Mouse (Mus musculus) CH12.LX (cell line): ENCODE measurements around the gene Kcnn1.

Experiments used
- CHD1 ChIP-seq: IDR thresholded peaks from 2 replicates; pipeline ENCODE4 v1.6.1; 2012; ENCODE audit warnings: low read depth, low read length, improper control_type of control experiment, inconsistent platforms
- CTCF ChIP-seq, 2 experiments: IDR thresholded peaks in 1 of 2; conservative IDR thresholded peaks in 1 of 2; 2 replicates each; pipeline ENCODE4 v1.5.1; 2011 to 2012; ENCODE audit warnings: low read depth in 2 of 2, low read length in 2 of 2, improper control_type of control experiment in 1 of 2, inconsistent platforms in 1 of 2, mild to moderate bottlenecking in 1 of 2, moderate library complexity in 1 of 2
- E2F4 ChIP-seq: IDR thresholded peaks from 2 replicates; pipeline ENCODE4 v1.6.1; 2011; ENCODE audit warnings: low read depth, low read length, improper control_type of control experiment; ENCODE audit not compliant: insufficient replicate concordance
- ETS1 ChIP-seq: conservative IDR thresholded peaks from 2 replicates; pipeline ENCODE4 v1.6.1; 2012; ENCODE audit warnings: low read depth, mild to moderate bottlenecking, inconsistent platforms, low read length, improper control_type of control experiment, moderate library complexity
- GABPA ChIP-seq: IDR thresholded peaks from 2 replicates; pipeline ENCODE4 v1.6.1; 2012; ENCODE audit warnings: low read depth, low read length, improper control_type of control experiment, inconsistent platforms; ENCODE audit not compliant: insufficient replicate concordance
- JUND ChIP-seq: conservative IDR thresholded peaks from 2 replicates; pipeline ENCODE4 v1.6.1; 2011; ENCODE audit warnings: low read depth, low read length, improper control_type of control experiment
- NELFE ChIP-seq: IDR thresholded peaks from 2 replicates; pipeline ENCODE4 v1.6.1; 2011; ENCODE audit warnings: low read depth, low read length, improper control_type of control experiment
- PAX5 ChIP-seq: IDR thresholded peaks from 2 replicates; pipeline ENCODE4 v1.6.1; 2012; ENCODE audit warnings: low read length, inconsistent platforms, mixed read lengths
- POLR2A ChIP-seq: IDR thresholded peaks from 2 replicates; pipeline ENCODE4 v1.6.1; 2011; ENCODE audit warnings: low read depth, mild to moderate bottlenecking, improper control_type of control experiment, low read length
- USF1 ChIP-seq: IDR thresholded peaks from 2 replicates; pipeline ENCODE4 v1.6.1; 2014; ENCODE audit warnings: low read depth, mild to moderate bottlenecking, inconsistent platforms, low read length, improper control_type of control experiment
- USF2 ChIP-seq: conservative IDR thresholded peaks from 2 replicates; pipeline ENCODE4 v1.6.1; 2011; ENCODE audit warnings: low read depth, low read length, improper control_type of control experiment
- ZNF384 ChIP-seq: IDR thresholded peaks from 2 replicates; pipeline ENCODE4 v1.6.1; 2012; ENCODE audit warnings: low read depth, low read length, improper control_type of control experiment, inconsistent platforms

DNA sequence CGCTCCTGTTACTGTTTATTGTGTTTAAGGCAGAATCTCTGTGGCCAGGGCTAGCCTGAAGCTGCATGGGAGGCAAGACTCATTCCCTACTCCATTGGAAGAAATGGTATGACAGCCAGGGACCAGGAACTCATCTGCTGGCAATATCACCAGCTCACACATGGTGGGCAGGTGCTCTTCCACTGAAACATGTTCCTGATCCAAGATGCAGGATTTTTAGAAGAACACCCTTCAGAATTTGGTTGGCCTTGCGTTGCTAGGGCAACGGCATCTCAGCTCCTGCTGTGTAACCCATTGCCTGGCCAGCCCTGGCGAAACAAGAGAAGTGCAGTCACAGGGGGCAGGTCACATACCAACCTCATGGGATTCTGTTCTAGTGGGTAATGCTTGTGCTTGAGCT lies 16.4 kb upstream of the Kcnn1 start:
- TF ChIP-seq JUND (no peak), POLR2A (no peak), CTCF (conservative IDR thresholded peaks at IDR 0.05 in 1 of 2, IDR thresholded peaks at IDR 0.05 in 1 of 2; ENCODE audit: low read depth in 2 of 2, low read length in 2 of 2) (no peak), USF1 (no peak), CHD1 (no peak), E2F4 (no peak), USF2 (no peak), PAX5 (no peak), ETS1 (no peak), ZNF384 (no peak), GABPA (no peak), NELFE (no peak)
